Mouse (Mus musculus) cerebellum, adult 11-12 months (tissue): ENCODE measurements around the gene Enpep.

Experiments
- DNase-seq: peaks from one replicate; pipeline ENCODE4 v3.0.0; 2022

The Enpep gene

DNA sequence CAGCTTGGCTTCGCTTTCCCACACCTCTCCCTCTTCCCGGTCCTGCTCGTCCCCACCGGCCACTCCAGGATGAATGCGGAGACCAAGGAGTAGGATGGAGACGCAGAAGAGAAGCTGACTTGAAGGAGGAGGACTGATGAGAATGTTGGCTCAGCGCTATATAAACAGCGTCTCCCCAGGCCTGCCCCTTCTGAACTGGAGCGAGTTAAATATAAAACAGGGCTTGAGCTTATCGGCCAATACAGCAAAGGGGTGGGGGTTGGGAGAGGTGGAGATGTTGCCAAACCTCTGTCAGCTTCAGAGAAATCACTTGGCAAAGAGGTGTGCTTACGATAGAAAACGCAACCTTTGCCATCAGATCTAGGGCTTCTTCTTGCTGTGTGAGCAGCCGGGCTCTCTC lies at the start of gene Enpep:
Gene Enpep (minus strand): TSS at position 135 of the 400 bp plus-strand sequence.
- no peak for DNase-seq

DNA sequence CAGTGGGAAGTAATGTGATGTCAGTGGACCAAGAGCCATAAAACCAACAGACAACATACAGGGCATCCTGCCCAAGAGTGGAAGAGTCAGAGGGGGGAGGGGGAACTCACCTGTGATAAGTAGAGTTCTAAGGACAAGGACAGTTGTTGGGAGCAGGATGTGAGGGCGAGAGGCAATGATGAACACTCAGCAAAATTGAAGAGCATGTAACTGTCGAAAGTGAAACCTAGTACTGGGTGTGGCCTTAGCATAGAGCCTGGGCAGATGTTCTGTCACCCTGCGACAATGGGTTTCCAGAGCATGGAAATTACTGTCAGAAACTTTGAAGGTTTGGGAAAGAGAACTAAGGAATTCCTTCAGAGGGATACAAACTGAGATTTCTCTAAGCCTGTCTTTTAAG lies 46.6 kb upstream of the Enpep start:
- no peak for DNase-seq

DNA sequence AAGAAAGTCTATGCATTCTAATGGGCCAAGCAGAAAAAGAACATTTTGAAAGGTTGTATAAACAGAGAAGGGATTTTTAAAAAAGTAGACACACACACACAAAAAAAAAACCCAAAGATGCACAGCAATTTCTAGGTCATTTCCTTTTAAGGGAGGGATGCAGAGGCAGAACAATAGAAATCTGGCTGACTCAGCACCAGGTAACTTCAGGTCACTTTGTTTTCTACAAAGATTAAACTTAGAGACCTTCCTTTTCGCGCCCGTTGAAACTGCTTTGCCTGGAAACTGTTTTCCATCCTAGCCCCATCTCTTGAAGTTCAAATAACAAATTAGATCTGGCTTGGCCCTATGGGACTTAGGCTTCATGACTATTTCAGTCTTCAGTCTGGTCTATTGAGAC lies 42.6 kb upstream of the Enpep start:
- DNase-seq = no peak

DNA sequence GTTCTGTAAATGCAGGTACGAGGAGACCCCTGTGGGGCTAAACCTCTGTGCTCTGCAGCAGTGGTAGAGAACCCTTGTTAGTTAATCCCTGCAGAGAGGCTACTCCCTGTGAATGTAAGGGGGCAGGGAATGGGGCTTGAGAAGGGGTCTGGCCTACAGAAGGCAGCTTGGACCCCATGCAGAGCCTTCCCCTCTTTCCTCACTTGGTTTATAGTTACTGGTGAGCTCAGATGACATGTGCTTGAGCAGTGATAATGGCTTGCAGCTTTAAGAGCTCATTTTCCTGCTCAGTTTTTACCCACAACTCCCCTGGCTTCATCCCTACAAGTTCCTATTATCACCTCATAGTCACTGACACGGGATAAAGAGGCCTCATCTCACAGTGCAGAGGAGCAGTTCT lies 40.6 kb upstream of the Enpep start:
- no peak for DNase-seq

DNA sequence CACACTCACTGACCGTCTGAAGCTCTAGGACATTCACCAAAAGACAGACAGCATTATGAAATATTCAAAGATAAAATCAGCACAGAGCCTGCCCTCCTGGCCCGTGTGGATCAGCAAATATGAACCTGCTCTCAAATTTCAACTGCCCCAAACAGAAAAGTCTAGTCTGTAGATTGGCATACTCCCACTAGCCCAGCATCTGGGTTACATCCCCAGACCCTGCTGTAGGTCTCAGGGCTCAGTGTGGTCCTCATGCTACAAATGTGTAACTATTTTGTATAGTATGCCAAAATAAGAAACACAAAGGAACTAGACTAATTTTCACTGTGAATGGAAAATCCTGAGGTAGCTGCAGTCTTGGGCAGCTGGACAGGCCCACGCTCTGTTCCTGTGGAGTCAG lies 37.0 kb upstream of the Enpep start:
- no peak for DNase-seq

DNA sequence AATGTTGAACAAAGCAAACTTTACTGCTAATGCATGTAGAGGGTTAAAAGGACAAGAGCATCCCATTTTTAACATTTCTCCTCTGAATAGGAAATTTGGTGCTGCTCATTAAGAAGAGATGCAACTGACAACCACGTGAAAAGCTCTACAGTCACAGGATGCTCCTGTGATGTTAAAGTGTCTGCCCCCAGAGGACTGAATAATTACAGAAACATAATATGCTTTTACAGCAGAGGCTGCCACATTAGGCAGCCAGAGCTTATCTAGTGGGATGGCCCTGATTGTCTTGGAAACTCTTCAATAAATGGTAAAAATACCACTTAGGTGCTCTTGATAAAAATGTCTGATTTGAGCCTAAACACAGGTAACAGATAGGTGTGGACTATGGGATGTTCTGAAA lies 33.4 kb upstream of the Enpep start:
- no peak for DNase-seq

DNA sequence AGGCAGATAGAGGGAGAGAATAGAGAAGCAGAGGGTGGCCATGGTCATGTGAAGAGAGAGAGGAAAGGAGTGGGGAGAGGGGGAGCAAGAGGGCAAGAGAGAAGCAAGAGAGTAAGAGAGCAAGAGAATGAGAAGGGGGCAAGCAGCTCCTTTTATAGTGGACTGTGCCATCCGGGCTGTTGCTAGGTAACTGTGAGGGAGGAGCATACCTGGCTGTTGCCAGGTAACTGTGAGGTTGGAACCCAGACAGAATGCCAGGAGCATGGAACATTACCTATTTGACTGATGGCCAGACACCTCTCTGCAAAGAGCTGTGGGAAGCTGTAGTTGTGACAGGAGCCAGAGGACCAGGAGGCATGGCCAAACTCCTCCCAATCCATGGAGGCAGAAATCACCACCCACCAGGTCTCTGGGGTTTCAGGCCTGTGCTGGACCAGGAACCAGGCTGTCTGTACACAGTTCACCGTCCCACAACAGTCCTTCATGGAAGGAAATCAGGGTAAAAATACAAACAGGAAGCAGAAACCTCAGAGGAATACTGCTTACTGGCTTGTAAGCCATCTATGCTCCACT lies 32.4 kb upstream of the Enpep start:
- DNase-seq = no peak

DNA sequence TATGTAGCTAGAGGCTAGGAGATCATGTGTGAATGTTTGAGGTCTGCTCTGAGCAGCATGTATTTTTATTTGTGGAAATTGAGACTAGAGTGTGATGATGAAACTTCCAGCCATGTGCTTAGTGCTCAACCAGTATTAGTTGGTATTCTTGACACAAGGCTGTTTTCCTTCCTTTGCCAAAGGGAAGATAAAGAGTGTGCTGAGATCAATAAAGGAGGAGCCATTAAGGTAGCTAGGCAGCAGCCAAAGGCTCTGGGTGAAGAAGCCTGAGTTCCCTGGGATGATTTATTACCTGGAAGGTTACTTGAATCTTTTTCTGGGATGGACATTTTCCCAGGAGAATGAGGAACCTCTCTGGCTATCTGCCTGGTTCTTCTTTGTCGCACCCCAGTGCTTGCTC lies 30.9 kb upstream of the Enpep start:
- DNase-seq = no peak

DNA sequence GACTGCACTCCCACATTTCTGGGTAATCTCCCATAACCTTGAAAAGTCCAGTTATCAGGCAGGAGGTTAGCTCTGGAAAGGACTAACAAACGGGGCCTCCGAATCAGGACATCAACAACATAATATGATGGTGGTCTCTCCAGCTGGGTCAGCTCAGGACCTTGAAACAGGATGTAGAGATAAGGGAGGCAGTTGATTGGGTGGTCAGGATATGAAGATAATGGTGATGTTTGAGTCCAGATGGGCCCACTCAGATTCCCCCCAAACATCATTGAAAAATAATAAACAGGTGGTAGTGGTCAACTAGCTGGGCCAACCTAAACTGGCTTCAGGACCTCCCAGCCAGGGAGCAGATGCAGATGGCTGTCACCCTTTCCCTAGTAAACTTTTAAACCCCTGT lies 25.6 kb upstream of the Enpep start:
- no peak for DNase-seq

DNA sequence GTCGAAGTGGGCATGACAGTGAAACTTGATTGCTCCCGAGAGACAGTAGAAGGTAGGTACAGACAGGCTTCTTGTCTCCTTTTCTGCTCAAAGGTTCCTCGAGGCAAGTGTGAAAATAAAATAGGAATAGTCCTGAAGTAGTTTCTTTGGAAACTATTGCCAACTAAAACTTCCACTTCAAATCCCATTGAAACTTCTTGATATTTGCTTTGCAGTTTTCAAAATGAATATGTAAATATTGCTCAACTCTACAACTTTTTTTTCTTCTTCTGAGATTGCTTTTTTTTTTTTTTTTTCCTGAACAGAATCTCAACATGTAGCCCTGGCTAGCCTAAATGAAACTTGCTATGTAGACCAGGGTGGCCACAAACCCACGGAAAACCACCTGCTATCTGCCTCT lies 21.4 kb upstream of the Enpep start:
- DNase-seq = no peak

DNA sequence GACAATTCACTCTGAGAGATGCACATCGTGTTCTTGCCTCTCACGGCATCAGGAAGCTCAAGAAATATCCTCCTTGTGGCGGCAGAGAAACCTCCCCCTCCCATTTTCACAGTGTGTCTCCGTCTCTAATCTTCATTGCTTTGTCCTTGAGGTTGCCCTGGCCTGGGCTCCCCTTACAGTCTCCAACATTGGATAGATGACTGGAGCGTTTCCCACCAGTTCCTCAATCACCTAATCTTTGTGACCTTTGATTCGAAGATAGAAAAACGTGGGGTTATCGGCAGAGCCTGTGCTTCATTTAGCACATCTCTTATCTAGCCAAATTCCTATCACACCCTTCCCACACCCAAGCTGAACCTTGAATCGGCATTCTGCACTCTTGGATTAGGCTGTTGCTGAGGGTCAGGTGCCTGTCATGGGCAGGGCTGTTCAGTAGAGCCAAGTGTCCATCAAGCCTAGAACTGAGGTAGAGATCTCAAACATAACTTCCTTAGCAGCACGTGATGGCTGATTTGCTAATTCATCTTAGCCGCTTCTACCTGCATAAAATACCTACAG lies 18.9 kb upstream of the Enpep start:
- DNase-seq = no peak

DNA sequence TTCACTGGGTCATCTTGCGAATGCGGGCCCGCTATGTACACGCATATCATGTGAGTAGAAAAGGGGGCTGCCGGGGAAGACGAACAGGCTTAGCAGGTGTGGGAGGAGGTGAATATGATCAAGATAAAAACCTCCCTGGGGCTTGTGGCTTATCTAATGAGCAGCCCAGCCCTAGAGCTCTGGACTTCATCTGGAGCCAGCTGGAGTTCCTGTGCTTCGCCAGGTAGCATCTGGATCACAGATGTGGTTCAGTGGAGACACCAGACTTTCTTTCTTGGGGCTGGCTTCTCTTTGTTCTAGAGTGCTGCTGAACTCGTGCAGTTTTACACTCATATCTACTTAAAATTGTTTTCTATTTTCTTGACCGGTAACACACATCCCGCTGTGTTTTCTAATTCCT lies 14.8 kb upstream of the Enpep start:
- no peak for DNase-seq

DNA sequence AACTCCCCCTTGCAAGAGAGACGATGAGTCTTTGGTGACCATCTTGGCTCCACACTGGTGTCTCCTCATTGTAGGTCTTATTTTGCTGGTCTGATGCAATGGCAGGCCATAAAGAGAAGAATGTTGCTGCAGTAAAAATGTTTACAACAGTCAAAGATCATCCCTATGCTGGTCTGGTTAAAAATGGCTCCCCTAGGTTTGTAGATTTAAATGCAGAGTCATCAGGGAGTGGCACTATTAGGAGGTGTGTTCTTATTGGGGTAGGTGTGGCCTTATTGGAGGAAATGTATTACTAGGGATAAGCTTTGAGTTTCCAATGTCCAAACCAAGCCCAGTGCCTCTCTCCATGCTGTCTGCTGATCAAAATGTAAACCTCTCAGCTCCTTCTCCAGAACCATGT lies 10.2 kb upstream of the Enpep start:
- no peak for DNase-seq

DNA sequence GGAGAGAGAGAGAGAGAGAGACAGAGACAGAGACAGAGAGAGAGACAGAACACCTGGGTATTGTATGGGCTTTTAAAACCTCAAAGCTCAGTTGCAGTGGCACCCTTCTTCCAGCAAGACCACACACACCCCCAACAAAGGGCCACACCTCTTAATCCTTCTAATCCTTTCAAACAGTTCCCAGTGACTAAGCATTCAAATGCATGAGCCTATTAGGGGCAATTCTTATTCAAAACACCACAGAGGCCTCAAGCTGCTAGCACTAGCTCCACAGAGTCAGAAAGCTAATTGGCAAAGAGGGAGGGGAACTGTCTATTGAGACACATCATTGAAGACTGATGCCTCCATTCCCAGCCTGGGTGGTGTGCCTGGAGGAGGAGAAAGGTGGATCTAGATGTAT lies 8.5 kb upstream of the Enpep start:
- no peak for DNase-seq

DNA sequence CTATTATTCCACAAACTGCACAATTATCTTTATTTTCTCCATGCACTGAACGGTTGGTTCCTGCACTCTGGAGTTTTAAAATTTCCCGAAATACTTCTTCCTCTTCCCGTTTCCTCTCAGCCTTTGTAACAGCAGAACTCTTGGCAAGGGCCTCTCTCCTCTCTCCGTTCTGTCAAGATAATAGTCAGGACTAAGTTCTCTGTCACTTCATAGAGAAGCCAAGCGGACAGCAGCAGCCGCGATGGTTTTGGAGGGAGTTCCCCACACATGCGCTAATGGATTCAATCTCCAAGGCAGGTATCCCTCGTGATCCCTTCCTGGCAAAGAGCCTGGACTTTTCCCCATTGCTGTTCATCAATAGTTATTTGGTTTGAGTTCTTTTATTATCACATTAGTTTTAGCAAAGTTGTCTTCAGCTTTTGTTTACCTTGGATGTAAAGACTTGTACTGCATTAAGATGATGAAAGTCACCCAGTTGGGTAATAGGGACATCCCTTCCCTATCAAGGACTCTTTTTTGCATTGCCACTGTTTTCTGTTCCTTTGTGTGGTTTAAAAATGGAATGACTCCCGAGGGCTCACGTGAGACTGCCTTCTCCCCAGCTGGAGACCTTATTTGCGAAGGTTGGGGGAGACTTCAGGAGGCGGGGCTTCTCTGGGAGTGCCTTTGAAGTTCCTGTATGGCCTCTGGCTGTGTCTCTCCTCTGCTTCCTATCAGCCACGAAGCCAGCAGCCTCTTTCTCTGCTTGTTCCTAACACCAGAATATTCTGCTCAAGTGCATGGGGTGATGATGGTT lies 6.0 kb upstream of the Enpep start:
- no peak for DNase-seq

DNA sequence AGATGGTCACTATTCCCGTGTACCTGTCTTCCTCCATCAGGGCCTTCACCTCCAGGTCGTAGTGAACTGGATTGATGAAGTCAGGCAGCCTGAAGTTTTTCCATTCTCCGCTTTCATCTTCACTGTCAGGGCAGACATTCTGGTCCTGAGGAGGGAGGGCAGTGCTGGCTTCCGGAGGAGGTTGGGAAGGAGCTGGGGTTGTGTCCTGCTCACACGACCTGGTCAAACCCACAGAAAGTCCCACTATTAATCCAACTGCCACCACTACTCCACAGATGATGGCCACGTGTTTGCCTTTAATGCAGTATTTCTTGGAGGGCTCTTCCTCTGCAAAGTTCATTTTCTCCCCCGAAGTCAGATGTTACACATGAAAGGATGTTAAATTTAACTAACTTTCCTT lies 378 bp downstream of the Enpep start:
- DNase-seq = no peak

DNA sequence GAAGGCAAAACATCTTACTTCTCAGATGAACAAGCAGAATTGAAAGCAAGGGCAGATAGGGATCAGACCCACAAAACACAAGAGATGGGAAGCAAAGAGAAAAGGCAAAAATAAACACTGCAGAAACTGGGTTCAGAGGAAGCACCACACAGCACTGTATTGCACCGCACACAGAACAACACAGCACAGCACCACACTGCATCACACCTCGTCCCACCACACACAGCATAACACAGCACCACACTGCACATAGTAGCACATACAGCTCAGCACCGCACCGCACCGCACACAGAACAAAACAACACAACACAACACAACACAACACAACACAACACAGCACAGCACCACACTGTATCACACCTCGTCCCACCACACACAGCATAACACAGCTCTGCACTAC lies 1.1 kb downstream of the Enpep start:
- DNase-seq = no peak

DNA sequence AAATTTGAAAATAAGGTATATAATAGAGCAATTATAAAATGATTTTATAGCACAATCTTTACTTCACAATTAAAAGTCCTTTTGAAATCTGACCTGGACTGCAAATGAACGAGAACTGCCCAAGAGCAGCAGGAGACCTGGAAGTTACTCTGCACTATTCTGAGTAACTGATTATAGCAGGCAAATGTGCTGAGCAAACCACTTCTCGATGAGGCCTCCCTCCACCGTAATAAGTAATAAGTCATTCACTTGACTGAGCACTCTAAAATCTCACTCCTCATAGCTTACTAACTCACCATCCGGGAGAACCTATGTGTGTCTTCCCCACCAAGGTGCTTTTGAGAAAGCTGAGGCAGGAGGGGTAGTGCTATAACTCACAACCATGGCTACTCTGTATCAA lies 4.5 kb downstream of the Enpep start:
- DNase-seq = no peak

DNA sequence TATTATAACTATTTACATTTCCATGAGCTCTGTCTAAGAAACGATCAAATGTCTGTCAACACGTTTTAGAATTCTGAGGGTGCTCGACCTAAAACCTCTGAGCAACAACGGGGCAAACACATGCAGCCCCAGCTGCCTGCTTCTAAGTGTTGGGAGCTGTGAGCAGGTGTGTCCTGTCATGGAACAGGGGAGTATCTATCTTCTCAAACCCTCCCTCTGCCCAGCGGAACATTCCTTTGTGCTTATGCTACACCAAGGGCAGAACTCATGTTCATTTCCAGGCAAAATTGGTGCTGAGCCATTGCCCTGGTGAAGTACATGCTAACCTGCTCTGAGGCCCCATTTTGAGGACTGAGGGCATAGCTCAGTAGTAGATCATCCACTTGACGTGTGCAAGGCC lies 10.9 kb downstream of the Enpep start:
- no peak for DNase-seq

DNA sequence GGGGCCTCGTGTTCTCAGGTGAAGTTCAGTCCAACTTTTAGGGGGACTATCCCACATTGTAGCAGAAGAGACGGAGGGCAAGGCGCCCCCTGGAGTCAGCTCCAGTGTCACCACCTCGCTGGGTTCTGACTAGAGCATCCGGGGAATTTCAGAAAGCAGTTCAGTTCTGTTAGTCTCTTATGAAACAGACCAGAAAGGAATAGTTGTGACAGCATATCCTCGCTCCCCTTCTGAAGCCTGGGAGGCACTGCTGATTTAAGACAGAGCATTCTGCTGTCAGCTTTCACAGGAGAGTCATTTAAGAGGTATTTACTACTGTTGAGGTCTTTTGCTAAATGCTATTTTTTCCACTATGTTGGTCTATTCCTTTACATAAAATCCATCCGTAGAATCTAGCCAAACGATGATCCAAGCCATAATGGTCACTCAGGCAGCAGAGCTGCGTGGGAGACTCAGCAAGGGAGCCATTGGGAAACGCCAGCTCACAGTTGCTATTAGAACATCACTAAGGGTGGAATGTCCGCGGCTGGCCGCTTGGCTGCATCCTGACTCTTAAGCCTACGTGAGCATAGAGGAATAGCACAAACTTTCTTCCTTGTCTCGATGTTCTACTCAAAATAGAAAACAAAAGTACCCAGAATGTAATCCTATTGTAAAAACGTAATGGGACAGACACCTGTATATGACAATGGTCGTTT lies 15.3 kb downstream of the Enpep start:
- no peak for DNase-seq

DNA sequence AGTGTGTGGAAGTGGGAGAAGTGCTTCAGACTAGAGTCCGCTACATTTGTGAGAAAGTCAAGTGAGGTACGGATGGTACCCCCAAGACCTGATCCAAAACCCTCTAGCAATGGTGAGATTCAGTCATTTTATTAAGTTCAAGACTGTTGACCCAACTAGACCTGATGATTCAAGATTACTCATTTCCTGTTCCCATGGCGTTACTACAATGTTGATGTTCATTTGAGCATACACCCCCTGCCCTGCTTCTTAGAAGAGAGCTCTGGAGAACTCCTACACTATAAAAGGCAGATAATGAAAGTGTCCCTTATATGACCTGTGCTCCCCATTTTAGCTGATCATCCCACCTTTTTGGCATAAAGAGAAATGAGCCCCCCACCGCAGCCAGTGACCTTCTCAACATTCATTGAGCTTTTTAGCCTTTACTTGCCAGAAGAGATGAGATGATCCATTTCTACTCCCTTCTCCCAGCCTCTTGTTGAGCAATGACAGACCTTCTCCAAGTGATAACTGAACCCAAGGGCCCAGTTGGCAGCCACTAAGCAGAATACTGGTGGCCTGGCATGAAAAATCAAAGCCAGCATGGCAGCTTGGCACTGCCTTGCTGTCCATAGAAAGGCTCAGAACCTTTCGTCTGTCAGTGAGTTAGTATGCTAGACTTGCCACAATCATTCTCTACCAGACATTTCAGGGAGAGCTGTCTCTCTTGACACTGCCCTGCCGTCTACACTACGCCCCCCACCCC lies 18.7 kb downstream of the Enpep start:
- no peak for DNase-seq

DNA sequence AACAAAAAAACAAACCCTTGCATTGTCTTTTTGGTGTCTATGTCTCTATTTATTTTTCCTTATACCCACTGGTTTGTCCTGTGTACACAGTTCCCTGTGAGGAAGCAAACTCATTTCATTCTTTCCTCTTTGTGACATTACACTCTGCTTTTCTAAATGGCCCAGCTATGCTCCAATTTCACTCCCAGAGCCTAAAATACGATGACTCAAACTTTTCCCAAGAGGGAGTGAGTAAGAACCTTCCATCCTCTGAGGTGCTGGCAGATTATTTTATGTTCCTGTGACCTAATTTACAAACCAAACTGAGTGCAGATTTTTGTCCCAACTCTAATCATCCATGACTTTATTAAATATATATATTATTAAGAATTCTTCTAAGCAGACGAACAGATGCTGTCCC lies 19.3 kb downstream of the Enpep start:
- no peak for DNase-seq

DNA sequence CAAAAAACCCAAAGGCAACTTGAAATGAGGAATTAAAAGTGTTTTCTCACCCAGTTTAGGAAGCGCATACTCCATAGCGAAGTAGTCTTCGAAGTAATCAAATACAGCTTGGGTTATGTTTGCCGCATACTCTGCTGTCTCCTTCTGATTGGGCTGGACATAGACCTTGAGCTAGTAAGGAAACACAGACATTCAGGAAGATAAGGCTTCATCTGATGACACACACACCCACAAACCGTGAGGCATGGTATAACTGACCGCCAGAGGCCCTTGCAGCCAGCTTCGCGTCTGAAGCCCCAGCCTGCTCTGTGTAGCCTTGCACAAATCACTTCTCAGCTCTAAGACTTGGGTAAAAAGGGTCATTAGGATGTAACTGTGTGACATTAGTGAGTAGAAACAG lies 20.0 kb downstream of the Enpep start:
- no peak for DNase-seq
